Mouse (Mus musculus) stomach, postnatal 0 days (tissue): Measurements from ENCODE around the gene Cd274. TPM values are rescaled to one million over a fixed set of nuclear protein-coding genes. Genes with fewer than 3 reads are reported as not detected.
A peak's percentile ranks its signal among the peaks of the same experiment; 100 is the strongest.

Experiments used
- ATAC-seq: fragments of 200-750 bp; cut with Nextera tagmentation; 2 replicates; pipeline ENCODE4 v1.8.0; 2017; ENCODE audit not compliant: low FRiP score, low TSS enrichment
- DNase-seq: peaks from one replicate; pipeline ENCODE4 v3.0.0-alpha.2; 2016; ENCODE audit warnings: low spot score
- H3K27ac ChIP-seq: fragments of 300-500 bp; sonication (generic); replicated peaks from 2 replicates; pipeline ENCODE4 v1.5.1; 2014; ENCODE audit warnings: mild to moderate bottlenecking, control low read depth
- H3K27me3 ChIP-seq: fragments of 300-500 bp; sonication (generic); 2 replicates; pipeline ENCODE4 v1.6.1; 2014; ENCODE audit warnings: low read length; ENCODE audit not compliant: control insufficient read depth, insufficient read depth
- H3K36me3 ChIP-seq: fragments of 300-500 bp; sonication (generic); 2 replicates; pipeline ENCODE4 v1.6.1; 2014; ENCODE audit warnings: low read length, mixed read lengths; ENCODE audit not compliant: control insufficient read depth, insufficient read depth
- H3K4me1 ChIP-seq: fragments of 300-500 bp; sonication (generic); replicated peaks from 2 replicates; pipeline ENCODE4 v1.6.1; 2014; ENCODE audit warnings: antibody characterized with exemption; ENCODE audit not compliant: control insufficient read depth, insufficient read depth
- H3K4me2 ChIP-seq: fragments of 300-500 bp; sonication (generic); replicated peaks from 2 replicates; pipeline ENCODE4 v1.6.1; 2014; ENCODE audit warnings: low read depth, mild to moderate bottlenecking, control low read depth, moderate library complexity
- H3K4me3 ChIP-seq: fragments of 300-500 bp; sonication (generic); 2 replicates; pipeline ENCODE4 v1.5.1; 2014; ENCODE audit warnings: low read depth, low read length, control low read depth
- H3K9ac ChIP-seq: fragments of 300-500 bp; sonication (generic); 2 replicates; pipeline ENCODE4 v1.6.1; 2014; ENCODE audit warnings: mild to moderate bottlenecking, low read length, control low read depth, mixed read lengths
- H3K9me3 ChIP-seq: fragments of 300-500 bp; sonication (generic); 2 replicates; pipeline ENCODE4 v1.6.1; 2016; ENCODE audit warnings: low read length; ENCODE audit not compliant: control insufficient read depth
- CTCF ChIP-seq: IDR thresholded peaks from 2 replicates; pipeline ENCODE4 v1.5.1; 2016; ENCODE audit warnings: antibody characterized with exemption, low read depth, mild to moderate bottlenecking, moderate library complexity
- EP300 ChIP-seq: optimal IDR thresholded peaks from 2 replicates; pipeline ENCODE3; 2016; ENCODE audit warnings: antibody characterized with exemption
- WGBS: fragments of 180-500 bp; shearing (Covaris S2); extraction: QIAGEN DNeasy Blood & Tissue Kit; methylation state at CpG from one replicate; pipeline ENCODE4 v1.1.7; 2014; 5-methylcytosine and 5-hydroxymethylcytosine counted together
- polyA plus RNA-seq: library from polyadenylated mRNA; unstranded; fragments of >200 nt; fragmentation: Nextera tagmentation; extraction: Ambion mirVana; gene quantifications from 2 replicates; pipeline ENCODE4 v1.2.1, GENCODE M21; 2015

The Cd274 gene
- polyA plus RNA-seq, 1 experiment from 2014 or later: 0.08 TPM

DNA sequence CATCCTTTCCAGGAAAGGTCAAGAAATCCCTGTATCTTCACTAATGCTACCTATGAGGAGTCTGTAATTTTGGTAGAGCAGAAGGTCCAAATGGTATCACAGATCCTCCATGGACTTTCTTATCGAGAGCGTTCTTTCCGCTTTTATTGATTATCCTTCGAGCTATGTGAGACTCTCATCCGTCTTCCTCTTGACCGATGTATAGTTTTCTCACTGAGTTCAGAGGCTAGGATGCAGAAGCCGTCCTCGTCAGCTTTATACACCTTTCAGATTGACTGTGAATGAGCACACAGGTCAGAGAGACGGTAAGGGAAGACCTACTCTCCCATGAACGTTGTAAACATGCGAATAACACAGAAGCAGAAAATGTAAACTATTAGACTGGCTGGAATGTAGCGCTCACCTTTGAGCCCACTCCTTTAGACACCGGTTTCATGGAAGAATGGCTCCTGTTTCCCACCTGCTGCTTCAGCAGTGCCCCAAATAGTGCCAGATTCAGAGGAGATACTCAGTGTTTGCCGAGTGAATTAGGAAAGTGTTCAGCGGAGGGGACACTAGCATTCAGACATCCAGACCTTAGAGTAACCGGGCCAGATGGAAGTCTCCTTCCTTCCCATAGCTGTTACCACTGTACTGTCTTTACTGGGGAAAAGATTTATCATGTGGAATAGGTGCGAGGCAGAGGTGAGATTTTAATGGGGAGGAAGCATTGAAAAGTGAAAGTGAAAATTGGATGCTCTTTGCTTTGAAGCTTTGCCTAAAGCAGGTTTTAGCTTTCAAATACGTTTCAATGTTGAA is 4.2 kb downstream of the Cd274 start:
- Histone ChIP-seq H3K4me1 (no peaks in the 10 kb centered on the region), H3K36me3 (no peaks in the 10 kb centered on the region; the same call in 1 of the 2 replicates), H3K4me3 (peak overlapping the region; percentile 24), H3K27ac (no peak overlapping the region), H3K9me3 (no peaks in the 10 kb centered on the region), H3K4me2 (peak overlapping the region; percentile 46), H3K9ac (no peak overlapping the region), H3K27me3 (no peaks in the 10 kb centered on the region)
- DNase-seq (no peak), ATAC-seq (no peak)
- no peak for TF ChIP-seq CTCF
- TF ChIP-seq EP300: no peak
- WGBS: 43% methylated on average over 18 of the region's 18 CpGs

DNA sequence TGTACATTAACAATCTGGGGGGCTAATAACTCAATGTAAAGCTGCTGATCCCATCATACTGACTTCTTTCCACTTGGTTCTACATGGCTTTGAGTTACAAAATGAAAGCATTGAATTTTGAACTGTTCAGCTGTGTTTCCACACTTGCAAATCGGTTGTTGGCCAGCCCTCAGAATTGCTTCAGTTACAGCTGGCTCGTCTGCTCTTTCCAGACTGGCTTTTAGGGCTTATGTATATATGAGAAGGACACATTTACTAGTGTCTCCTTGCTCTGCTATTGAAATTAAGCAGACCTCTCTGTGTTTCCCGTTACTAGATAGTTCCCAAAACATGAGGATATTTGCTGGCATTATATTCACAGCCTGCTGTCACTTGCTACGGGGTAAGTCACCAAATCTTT is 4.9 kb downstream of the Cd274 start:
- Histone ChIP-seq H3K9me3 (no peaks in the 10 kb centered on the region), H3K36me3 (no peaks in the 10 kb centered on the region; the same call in 1 of the 2 replicates), H3K4me1 (no peaks in the 10 kb centered on the region), H3K27ac (no peak overlapping the region), H3K9ac (no peak overlapping the region), H3K4me2 (peak overlapping the region; percentile 46), H3K27me3 (no peaks in the 10 kb centered on the region), H3K4me3 (peak overlapping the region; percentile 24)
- WGBS: 31% methylated on average over 4 of the region's 4 CpGs
- ATAC-seq (peak; percentile 16; the same call in 1 of the 2 replicates), DNase-seq (no peak)
- TF ChIP-seq EP300 (no peak), CTCF (no peak)

DNA sequence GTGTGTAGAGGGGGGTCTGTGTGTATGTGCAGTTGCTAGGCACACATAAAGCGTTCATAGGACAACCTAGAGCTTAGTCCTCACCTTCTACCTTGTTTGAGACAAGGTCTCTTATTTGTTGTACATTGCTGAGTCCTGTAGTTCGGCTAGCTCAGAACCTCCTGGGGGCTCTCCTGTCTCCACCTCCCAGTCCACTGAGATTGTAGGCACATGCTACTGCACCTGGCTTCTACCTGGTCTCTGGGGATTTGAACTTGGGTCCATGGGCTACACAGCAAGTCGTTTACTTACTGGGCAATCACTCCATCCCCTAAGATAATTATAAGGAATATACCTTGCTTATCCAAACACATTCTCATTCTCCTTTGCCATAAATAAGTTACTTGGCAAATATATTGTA is 5.4 kb downstream of the Cd274 start:
- TF ChIP-seq EP300: no peak
- no peak for TF ChIP-seq CTCF
- Histone ChIP-seq H3K4me1 (no peaks in the 10 kb centered on the region), H3K27me3 (no peaks in the 10 kb centered on the region), H3K27ac (no peak overlapping the region), H3K4me2 (no peak overlapping the region), H3K4me3 (no peak overlapping the region), H3K9ac (no peak overlapping the region), H3K36me3 (no peaks in the 10 kb centered on the region; the same call in 1 of the 2 replicates), H3K9me3 (no peaks in the 10 kb centered on the region)
- WGBS: 83% methylated on average over 3 of the region's 3 CpGs
- ATAC-seq: no peak
- no peak for DNase-seq

DNA sequence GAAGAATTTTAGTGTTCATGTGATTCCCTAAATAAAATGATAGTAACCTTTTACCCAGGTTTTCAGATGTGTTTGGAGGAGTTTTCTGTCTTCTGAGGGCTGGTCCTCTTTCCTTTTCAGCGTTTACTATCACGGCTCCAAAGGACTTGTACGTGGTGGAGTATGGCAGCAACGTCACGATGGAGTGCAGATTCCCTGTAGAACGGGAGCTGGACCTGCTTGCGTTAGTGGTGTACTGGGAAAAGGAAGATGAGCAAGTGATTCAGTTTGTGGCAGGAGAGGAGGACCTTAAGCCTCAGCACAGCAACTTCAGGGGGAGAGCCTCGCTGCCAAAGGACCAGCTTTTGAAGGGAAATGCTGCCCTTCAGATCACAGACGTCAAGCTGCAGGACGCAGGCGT is 6.2 kb downstream of the Cd274 start:
- Histone ChIP-seq H3K36me3 (no peaks in the 10 kb centered on the region; the same call in 1 of the 2 replicates), H3K9ac (no peak overlapping the region), H3K4me1 (no peaks in the 10 kb centered on the region), H3K4me2 (0 out of 2 replicates have a peak overlapping the region, but pooled peaks have one; percentile 5), H3K9me3 (no peaks in the 10 kb centered on the region), H3K4me3 (no peak overlapping the region), H3K27me3 (no peaks in the 10 kb centered on the region), H3K27ac (no peak overlapping the region)
- no peak for ATAC-seq
- no peak for DNase-seq
- TF ChIP-seq CTCF (no peak), EP300 (no peak)
- 53% methylated on average over 11 of the region's 11 CpGs for WGBS

DNA sequence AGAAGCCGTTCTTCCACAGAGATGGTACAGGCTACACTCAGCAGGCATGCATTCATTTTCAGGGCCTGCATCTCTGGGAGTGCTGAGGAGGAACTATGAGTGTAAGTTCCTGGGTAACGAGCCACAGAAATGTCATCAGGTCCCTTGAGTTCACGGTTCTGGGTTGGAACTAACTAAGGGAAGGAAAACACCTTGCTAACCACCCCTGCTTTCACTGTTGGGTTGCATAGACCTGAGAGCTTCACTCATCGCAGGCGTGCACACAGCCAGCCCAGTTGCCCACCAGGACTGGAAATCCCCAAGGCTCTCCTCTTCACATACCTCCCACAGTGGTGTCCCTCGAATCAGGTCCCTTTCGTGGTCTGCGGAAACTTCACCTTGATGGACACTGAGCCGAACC is 7.7 kb downstream of the Cd274 start:
- WGBS: 91% methylated on average over 9 of the region's 9 CpGs
- H3K36me3 ChIP-seq: no peaks in the 10 kb centered on the region; the same call in 1 of the 2 replicates
- no peak overlapping the region for H3K9ac ChIP-seq
- H3K27me3 ChIP-seq: no peaks in the 10 kb centered on the region
- no peaks in the 10 kb centered on the region for H3K4me1 ChIP-seq
- no peaks in the 10 kb centered on the region for H3K9me3 ChIP-seq
- H3K4me3 ChIP-seq: no peak overlapping the region
- DNase-seq (no peak), ATAC-seq (no peak)
- no peak overlapping the region for H3K27ac ChIP-seq
- H3K4me2 ChIP-seq: no peak overlapping the region
- no peak for TF ChIP-seq EP300
- TF ChIP-seq CTCF: no peak

DNA sequence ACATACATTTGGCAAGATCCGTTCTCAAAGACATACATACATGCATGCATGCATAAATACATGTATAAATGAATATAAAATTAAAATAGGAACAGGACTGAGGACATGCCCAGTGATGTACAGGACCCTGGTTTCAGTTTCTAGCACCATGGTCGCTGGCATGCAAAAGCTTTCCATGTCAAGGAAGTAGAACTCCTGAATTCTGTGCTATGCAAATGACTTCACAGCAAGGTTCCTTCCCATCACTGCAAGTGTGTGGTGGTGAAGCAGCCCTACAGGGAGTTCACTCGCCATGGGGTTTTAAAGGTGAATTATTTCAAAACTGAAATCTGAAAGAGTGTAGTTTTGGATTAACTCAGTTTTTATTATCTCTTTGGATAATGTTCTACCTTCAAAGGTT is 9.1 kb downstream of the Cd274 start:
- no peak overlapping the region for H3K4me2 ChIP-seq
- H3K36me3 ChIP-seq: no peaks in the 10 kb centered on the region; the same call in 1 of the 2 replicates
- H3K4me3 ChIP-seq: no peak overlapping the region
- no peak for DNase-seq
- H3K27ac ChIP-seq: no peak overlapping the region
- H3K9ac ChIP-seq: no peak overlapping the region
- no peak for ATAC-seq
- no peaks in the 10 kb centered on the region for H3K4me1 ChIP-seq
- no peaks in the 10 kb centered on the region for H3K9me3 ChIP-seq
- 79% methylated on average over 3 of the region's 3 CpGs for WGBS
- no peaks in the 10 kb centered on the region for H3K27me3 ChIP-seq
- no peak for TF ChIP-seq CTCF
- no peak for TF ChIP-seq EP300
